Mouse (Mus musculus) heart, postnatal 36 days (tissue): ENCODE results near the gene R3hdm2. TPM values are rescaled to one million over a fixed set of nuclear protein-coding genes. Genes with fewer than 3 reads are reported as not detected.
A peak's percentile ranks its signal among the peaks of the same experiment; 100 is the strongest.

ENCODE experiments used
- DNase-seq, 2 experiments: peaks; one replicate each; pipeline ENCODE4 v3.0.0; 2021 to 2022
- intact Hi-C: fragments of 180-260 bp; cut with DNase I; formaldehyde crosslinking; loops from one replicate; pipeline ENCODE4 v1.15.1; 2025
- total RNA-seq, 2 experiments: library from RNA; stranded (reverse); gene quantifications; 2 replicates each; pipeline ENCODE4 v1.2.3; 2021

The R3hdm2 gene
- total RNA-seq, 2 experiments from 2014 or later: 150 to 169 TPM

- intact Hi-C loops: no loop called here
- DNase-seq: no peak
Observed at GRCm38 (mm10) chr10:127485235-127485634, 105.1 kb downstream of the R3hdm2 start.

GRCm38 (mm10) chr10:127488856-127489255 is 108.7 kb downstream of the R3hdm2 start:
- intact Hi-C loops: no loop called here
- no peak for DNase-seq

- intact Hi-C loops: no loop called here
- no peak for DNase-seq
Observed at GRCm38 (mm10) chr10:127490160-127491127, 110.3 kb downstream of the R3hdm2 start.

- DNase-seq: no peak
Observed at GRCm38 (mm10) chr10:127491128-127491512, 111.0 kb downstream of the R3hdm2 start.

GRCm38 (mm10) chr10:127492118-127492517 is 112.0 kb downstream of the R3hdm2 start:
- DNase-seq: no peak
- intact Hi-C loops: no loop called here

More at GRCm38 (mm10) chr10:127491128-127491512, 111.0 kb downstream of the R3hdm2 start:
- intact Hi-C loops: no loop called here

- no peak for DNase-seq
- intact Hi-C loops: no loop called here
Observed at GRCm38 (mm10) chr10:127496156-127496555, 116.0 kb downstream of the R3hdm2 start.

GRCm38 (mm10) chr10:127499516-127499915 is 119.4 kb downstream of the R3hdm2 start:
- intact Hi-C loops: no loop called here
- DNase-seq: no peak

GRCm38 (mm10) chr10:127500042-127500441 is 119.9 kb downstream of the R3hdm2 start:
- intact Hi-C loops: no loop called here
- no peak for DNase-seq

GRCm38 (mm10) chr10:127500894-127501893 is 121.1 kb downstream of the R3hdm2 start, which contains the start of gene Stac3:
Stac3 (plus strand) TSS chr10:127501686.
- DNase-seq: no peak
- intact Hi-C loops: no loop called here

- peak; percentile 56 to 73 for DNase-seq
Observed at GRCm38 (mm10) chr10:127508239-127508638, 128.1 kb downstream of the R3hdm2 start.

GRCm38 (mm10) chr10:127509051-127509836 is 129.1 kb downstream of the R3hdm2 start:
- DNase-seq: peak; percentile 84
- intact Hi-C loops: loop anchor here (1.0 kb wide), 1 partner anchor 27 kb away; no protein-coding TSS in a partner anchor

More at GRCm38 (mm10) chr10:127508239-127508638, 128.1 kb downstream of the R3hdm2 start:
- intact Hi-C loops: no loop called here

GRCm38 (mm10) chr10:127509837-127510701 is 129.9 kb downstream of the R3hdm2 start:
- intact Hi-C loops: loop anchor here (1.0 kb wide), 1 partner anchor 26 kb away; no protein-coding TSS in a partner anchor
- DNase-seq: no peak

GRCm38 (mm10) chr10:127510895-127511617 is 130.9 kb downstream of the R3hdm2 start:
- no peak for DNase-seq
- intact Hi-C loops: no loop called here

GRCm38 (mm10) chr10:127511634-127512306 is 131.6 kb downstream of the R3hdm2 start:
- peak; percentile 24 to 49 for DNase-seq
- intact Hi-C loops: no loop called here

GRCm38 (mm10) chr10:127512307-127512666 is 132.2 kb downstream of the R3hdm2 start:
- intact Hi-C loops: no loop called here
- no peak for DNase-seq

GRCm38 (mm10) chr10:127512813-127513212 is 132.7 kb downstream of the R3hdm2 start:
- DNase-seq: peak; percentile 97
- intact Hi-C loops: loop anchor here (1.0 kb wide), 1 partner anchor 23 kb away; no protein-coding TSS in a partner anchor

GRCm38 (mm10) chr10:127513501-127514091 is 133.5 kb downstream of the R3hdm2 start:
- intact Hi-C loops: loop anchor here (1.0 kb wide), 1 partner anchor 23 kb away; no protein-coding TSS in a partner anchor
- no peak for DNase-seq
